Mouse (Mus musculus): ENCODE data around the gene Plek2. TPM values are rescaled to one million over a fixed set of nuclear protein-coding genes. Genes with fewer than 3 reads are reported as not detected.
"Not testable (repeated sequence)": the region's sequence is repeated elsewhere in the genome, so short reads cannot be mapped to it uniquely, and the experiment has no call there.

The Plek2 gene
- polyA plus RNA-seq, 1 experiment from 2014 or later, result 46.1 TPM

DNA sequence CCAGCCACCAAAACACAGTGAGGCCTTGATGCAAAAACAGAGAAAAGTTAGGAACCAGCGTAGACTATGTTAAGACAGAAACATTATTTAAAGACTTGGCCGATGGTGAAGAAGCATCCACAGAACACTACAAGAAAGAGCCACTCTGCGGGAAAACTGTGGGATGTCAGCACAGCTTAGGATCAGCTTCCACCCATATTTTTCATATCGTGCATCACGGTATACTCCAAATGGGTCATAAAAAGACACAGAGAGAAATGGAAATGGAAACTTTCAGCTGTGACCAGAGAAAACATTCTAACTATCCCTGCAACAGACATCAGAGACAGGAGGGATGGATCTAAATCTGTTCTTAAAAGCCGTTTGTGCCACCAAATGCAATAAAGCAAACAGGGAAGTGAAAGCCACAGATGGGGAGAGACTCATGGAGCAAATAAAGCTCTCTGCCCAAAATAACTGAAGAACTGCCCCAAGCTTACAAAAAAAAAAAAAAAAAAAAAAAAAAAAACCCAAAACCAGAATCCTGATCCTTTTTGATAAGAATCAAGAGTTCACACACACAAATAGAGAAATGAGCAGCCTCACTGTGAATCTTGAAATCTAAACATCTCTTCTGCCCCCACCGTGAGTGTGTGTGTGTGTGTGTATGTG is 16.9 kb upstream of the Plek2 start:
- 68% methylated on average over 7 of the region's 7 CpGs for WGBS (ENCODE audit: insufficient replicate concordance)
- no peaks in the 10 kb centered on the region for H3K9me3 ChIP-seq (replicated peaks)
- ATAC-seq (ENCODE audit: insufficient read depth), result no peak
- H3K9ac ChIP-seq, result no peak overlapping the region
- H3K36me3 ChIP-seq (replicated peaks), result no peaks in the 10 kb centered on the region
- no peak overlapping the region for H3K4me3 ChIP-seq (replicated peaks)
- no peak overlapping the region for H3K27ac ChIP-seq (replicated peaks)
- no peak overlapping the region for H3K4me2 ChIP-seq
- H3K27me3 ChIP-seq, result peaks cover 53% of the 10 kb centered on the region
- H3K4me1 ChIP-seq (replicated peaks), result peaks cover 10% of the 10 kb centered on the region

DNA sequence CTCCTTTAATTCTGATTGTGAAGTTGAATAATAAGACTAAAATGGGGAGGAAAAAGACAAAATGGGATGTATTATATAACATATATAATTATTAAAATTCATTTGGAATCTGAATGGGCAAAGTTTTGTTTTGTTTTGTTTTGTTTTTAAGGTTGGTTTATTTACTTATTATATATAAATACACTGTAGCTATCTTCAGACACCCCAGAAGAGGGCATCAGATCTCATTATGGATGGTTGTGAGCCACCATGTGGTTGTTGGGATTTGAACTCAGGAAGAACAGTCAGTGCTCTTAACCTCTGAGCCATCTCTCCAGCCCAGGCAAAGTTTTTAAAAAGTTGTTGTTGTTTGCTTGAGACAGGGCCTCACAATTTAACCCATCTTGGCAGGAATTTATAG is 16.2 kb upstream of the Plek2 start:
- not testable (repeated sequence) for H3K36me3 ChIP-seq (replicated peaks); H3K27ac ChIP-seq (replicated peaks)
- peaks cover 46% of the 10 kb centered on the region for H3K27me3 ChIP-seq

DNA sequence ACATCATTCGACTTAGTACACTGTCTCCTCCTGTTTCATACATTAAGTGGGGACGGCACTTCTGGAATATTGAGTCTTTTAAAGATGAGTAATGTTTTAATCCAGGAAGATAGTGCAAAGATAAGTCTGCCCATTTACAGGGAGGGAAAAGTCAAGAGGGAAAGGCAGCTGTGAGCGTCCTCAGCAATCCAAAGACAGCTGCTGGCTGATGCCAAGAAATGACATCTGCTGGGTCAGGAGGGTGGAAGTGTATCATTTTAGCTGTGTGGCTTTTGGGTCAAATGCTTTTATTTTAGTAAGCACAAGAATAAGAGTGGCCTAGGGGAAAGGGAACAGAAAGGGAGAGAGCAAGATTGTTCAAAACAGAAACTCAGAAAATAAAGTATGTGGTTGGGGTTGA is 15.3 kb upstream of the Plek2 start:
- ATAC-seq (ENCODE audit: insufficient read depth), result no peak
- Histone ChIP-seq H3K4me1 (replicated peaks) (peaks cover 17% of the 10 kb centered on the region), H3K4me3 (replicated peaks) (no peak overlapping the region), H3K4me2 (no peak overlapping the region), H3K27ac (replicated peaks) (no peak overlapping the region), H3K9me3 (replicated peaks) (no peaks in the 10 kb centered on the region), H3K9ac (no peak overlapping the region), H3K27me3 (peaks cover 37% of the 10 kb centered on the region), H3K36me3 (replicated peaks) (peaks cover 2% of the 10 kb centered on the region; the same call in 1 of the 2 replicates)
- WGBS (ENCODE audit: insufficient replicate concordance), result 53% methylated on average over 3 of the region's 3 CpGs

More for the DNA sequence above, 16.2 kb upstream of the Plek2 start:
- H3K4me1 ChIP-seq (replicated peaks), result peaks cover 16% of the 10 kb centered on the region
- H3K9me3 ChIP-seq (replicated peaks); H3K4me3 ChIP-seq (replicated peaks); ATAC-seq (ENCODE audit: insufficient read depth); H3K9ac ChIP-seq; H3K4me2 ChIP-seq: not testable (repeated sequence)

DNA sequence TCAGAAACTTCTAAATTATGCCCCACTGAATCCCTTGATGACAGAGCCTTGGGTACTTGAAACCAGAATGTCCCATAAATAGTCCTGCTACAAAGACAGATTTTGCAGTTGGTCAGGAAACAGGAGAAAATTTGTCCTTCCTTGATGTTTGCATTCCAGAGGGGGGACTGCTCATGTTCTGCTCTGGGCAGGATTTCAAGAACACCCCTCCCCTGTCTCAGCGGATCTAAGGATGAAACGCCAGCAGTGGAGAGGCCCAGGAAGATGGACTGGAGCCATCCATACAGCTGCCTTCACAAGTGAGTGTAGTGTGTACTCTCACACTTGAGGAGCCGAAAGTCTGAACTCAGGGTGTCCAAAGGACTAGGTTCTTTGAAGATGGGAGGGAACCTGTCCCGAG is 14.7 kb upstream of the Plek2 start:
- Histone ChIP-seq H3K4me3 (replicated peaks) (no peak overlapping the region), H3K9ac (no peak overlapping the region), H3K27me3 (peaks cover 32% of the 10 kb centered on the region; the same call in 1 of the 2 replicates), H3K9me3 (replicated peaks) (no peaks in the 10 kb centered on the region), H3K36me3 (replicated peaks) (peaks cover 9% of the 10 kb centered on the region), H3K4me2 (no peak overlapping the region), H3K4me1 (replicated peaks) (peaks cover 23% of the 10 kb centered on the region), H3K27ac (replicated peaks) (no peak overlapping the region)
- no peak for ATAC-seq (ENCODE audit: insufficient read depth)
- WGBS (ENCODE audit: insufficient replicate concordance), result 64% methylated on average over 4 of the region's 4 CpGs

DNA sequence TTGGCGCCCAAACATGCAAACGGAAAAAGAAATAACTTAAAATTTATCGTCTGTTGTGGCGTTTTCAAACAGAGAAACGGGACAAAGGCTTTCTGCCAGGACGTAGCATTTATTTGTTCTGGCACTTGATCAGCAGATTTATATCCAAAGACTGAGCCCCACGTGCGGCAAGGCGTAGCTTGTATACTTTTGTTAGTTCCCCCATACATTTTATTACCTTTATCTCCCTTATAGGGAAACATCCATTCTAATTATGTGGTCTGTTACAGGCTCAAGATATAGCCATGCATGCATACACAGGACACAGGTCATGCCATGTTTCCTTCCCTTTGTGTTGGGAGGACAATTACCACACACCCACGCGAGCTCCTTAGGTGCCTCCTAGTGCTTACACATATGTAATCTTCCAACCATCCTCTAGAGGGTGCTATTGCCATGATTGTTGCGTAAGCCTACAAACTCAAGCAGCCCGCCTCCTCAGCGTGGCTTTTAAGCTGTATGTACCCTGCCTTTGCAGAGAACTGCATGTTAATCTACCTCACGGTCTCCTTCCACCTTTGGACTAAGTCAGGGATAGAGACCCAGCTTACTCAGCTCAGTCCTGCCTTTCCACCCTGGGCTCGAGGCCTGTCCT is 12.4 kb upstream of the Plek2 start:
- ATAC-seq (ENCODE audit: insufficient read depth), result peak; percentile 30; the same call in 1 of the 2 replicates
- H3K36me3 ChIP-seq (replicated peaks), result peaks cover 12% of the 10 kb centered on the region
- H3K27me3 ChIP-seq, result peaks cover 26% of the 10 kb centered on the region; the same call in 1 of the 2 replicates
- no peaks in the 10 kb centered on the region for H3K9me3 ChIP-seq (replicated peaks)
- WGBS (ENCODE audit: insufficient replicate concordance), result 27% methylated on average over 16 of the region's 16 CpGs
- peak overlapping the region; percentile 8; the same call in 1 of the 2 replicates for H3K4me3 ChIP-seq (replicated peaks)
- H3K4me2 ChIP-seq, result peak overlapping the region; percentile 48
- no peak overlapping the region for H3K9ac ChIP-seq
- H3K27ac ChIP-seq (replicated peaks), result no peak overlapping the region
- H3K4me1 ChIP-seq (replicated peaks), result peaks cover 45% of the 10 kb centered on the region

DNA sequence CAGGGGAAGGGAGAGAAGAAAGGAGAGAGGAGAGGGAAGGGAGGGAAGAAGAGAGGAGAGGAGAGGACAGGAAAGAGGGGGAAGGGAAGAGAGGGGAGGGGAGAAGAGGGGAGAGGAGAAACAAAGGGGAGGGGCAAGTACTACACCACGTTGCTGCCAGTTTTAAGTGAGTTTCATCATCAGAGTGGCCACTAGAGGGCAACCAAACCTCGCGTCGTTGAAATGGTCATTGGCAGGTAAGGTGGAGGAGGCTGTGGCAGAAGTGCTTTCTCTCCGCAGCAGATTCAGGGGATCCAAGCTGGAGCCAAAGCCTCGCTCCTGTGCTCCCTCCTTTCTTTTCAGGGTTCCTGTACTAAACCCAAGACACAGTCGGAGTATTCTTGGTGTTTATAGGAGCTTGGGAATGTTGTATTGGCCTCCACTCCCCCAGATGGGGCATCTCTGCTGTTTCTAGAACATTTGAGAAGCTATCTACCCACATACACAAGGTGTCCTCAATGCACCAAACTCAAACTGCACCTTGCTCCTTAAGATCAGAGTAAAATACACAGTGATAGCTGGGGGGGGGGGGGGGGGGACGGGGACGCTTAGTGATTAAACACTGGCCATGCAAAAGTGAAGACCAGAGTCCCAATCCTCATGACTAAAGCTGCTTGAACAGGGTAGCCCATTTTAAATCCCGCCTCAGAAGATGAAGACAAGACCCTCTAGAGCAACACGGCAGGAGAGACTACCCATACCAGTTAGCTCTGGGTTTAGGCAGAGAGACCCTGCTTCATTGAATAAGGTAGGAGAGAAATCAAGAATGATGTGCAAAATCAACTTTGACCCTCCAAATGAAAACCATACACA is 11.7 kb upstream of the Plek2 start:
- Histone ChIP-seq H3K27ac (replicated peaks) (no peak overlapping the region), H3K36me3 (replicated peaks) (peaks cover 12% of the 10 kb centered on the region), H3K4me2 (peak overlapping the region; percentile 48), H3K9me3 (replicated peaks) (no peaks in the 10 kb centered on the region), H3K27me3 (peaks cover 28% of the 10 kb centered on the region; the same call in 1 of the 2 replicates), H3K4me3 (replicated peaks) (peak overlapping the region; percentile 11; the same call in 1 of the 2 replicates), H3K4me1 (replicated peaks) (peaks cover 53% of the 10 kb centered on the region), H3K9ac (no peak overlapping the region)
- 17% methylated on average over 11 of the region's 11 CpGs for WGBS (ENCODE audit: insufficient replicate concordance)
- ATAC-seq (ENCODE audit: insufficient read depth), result peak; percentile 43; the same call in 1 of the 2 replicates

DNA sequence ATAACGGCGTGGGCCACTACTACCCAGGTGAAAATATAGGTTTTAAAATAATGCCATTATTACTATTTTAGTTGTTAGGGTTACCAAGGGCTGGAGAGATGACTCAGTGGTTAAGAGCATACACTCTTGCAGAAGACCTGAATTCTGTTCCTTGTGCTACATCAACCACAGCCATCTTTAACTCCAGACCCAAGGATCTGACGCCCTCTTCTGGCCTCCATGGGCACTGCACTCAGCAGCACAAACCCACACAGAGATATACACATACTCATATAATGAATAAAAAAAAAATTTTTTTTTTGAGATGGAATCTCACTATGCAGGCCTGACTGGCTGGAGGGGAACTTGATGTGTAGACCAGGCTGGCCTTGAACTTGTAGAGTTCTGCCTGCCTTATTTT is 9.5 kb upstream of the Plek2 start:
- Histone ChIP-seq H3K27me3 (peaks cover 40% of the 10 kb centered on the region), H3K36me3 (replicated peaks) (peaks cover 12% of the 10 kb centered on the region), H3K9ac (peak overlapping the region; percentile 33; the same call in 1 of the 2 replicates), H3K9me3 (replicated peaks) (no peaks in the 10 kb centered on the region), H3K4me2 (peak overlapping the region; percentile 55; the same call in 1 of the 2 replicates), H3K4me1 (replicated peaks) (peaks cover 70% of the 10 kb centered on the region), H3K4me3 (replicated peaks) (no peak overlapping the region), H3K27ac (replicated peaks) (peak overlapping the region; percentile 91)
- ATAC-seq (ENCODE audit: insufficient read depth), result no peak
- WGBS (ENCODE audit: insufficient replicate concordance), result 68% methylated on average over 3 of the region's 3 CpGs

DNA sequence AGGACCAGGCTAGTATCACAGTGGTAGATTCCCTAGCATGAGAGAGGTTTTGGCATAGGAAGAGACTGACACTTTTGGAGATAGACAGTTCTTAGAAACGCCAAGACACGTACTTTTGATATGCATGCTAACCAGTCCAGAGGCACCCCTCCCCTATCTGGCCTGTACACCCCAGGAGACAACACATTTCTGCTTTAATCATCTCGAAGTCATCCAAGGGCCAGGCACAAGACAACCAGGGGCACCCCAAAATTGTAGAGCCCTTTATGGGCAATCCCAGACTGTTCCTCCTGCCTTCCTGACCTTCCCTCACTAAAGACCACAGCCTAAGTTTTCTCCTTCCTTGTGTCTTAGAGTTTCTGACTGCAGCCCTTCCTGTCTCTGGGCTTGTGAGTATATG is 8.8 kb upstream of the Plek2 start:
- H3K9ac ChIP-seq, result peak overlapping the region; percentile 33; the same call in 1 of the 2 replicates
- H3K4me3 ChIP-seq (replicated peaks), result no peak overlapping the region; the same call in 1 of the 2 replicates
- H3K9me3 ChIP-seq (replicated peaks), result no peaks in the 10 kb centered on the region
- peaks cover 76% of the 10 kb centered on the region for H3K4me1 ChIP-seq (replicated peaks)
- peak overlapping the region; percentile 55 for H3K4me2 ChIP-seq
- H3K36me3 ChIP-seq (replicated peaks), result peaks cover 12% of the 10 kb centered on the region
- ATAC-seq (ENCODE audit: insufficient read depth), result peak; percentile 29
- WGBS (ENCODE audit: insufficient replicate concordance), result 18% methylated on average over 3 of the region's 3 CpGs
- peaks cover 40% of the 10 kb centered on the region for H3K27me3 ChIP-seq
- H3K27ac ChIP-seq (replicated peaks), result peak overlapping the region; percentile 91

DNA sequence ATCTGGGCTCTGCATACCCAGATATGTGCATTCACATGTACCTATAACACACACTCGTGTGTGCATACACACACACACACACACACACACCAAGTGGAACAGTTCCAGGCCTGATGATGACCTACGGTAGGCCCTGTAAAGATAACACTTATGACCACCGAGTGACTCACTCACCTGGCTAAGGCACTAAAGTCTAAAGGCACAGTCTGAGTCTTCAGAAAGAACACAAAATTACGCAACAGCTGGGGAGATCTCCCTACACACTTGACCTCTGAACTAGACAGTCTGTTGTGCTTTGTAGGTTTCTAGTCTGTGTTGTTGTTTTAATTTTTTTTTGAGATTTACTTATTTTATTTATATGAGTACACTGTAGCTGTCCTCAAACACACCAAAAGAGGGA is 7.7 kb upstream of the Plek2 start:
- ATAC-seq (ENCODE audit: insufficient read depth), result no peak
- H3K9me3 ChIP-seq (replicated peaks), result no peaks in the 10 kb centered on the region
- H3K4me3 ChIP-seq (replicated peaks), result peak overlapping the region; percentile 69
- H3K27me3 ChIP-seq, result peaks cover 35% of the 10 kb centered on the region
- H3K27ac ChIP-seq (replicated peaks), result peak overlapping the region; percentile 91
- H3K9ac ChIP-seq, result peak overlapping the region; percentile 32
- H3K4me1 ChIP-seq (replicated peaks), result peaks cover 85% of the 10 kb centered on the region
- WGBS (ENCODE audit: insufficient replicate concordance), result 75% methylated on average over 4 of the region's 4 CpGs
- peak overlapping the region; percentile 90 for H3K4me2 ChIP-seq
- H3K36me3 ChIP-seq (replicated peaks), result peaks cover 12% of the 10 kb centered on the region

DNA sequence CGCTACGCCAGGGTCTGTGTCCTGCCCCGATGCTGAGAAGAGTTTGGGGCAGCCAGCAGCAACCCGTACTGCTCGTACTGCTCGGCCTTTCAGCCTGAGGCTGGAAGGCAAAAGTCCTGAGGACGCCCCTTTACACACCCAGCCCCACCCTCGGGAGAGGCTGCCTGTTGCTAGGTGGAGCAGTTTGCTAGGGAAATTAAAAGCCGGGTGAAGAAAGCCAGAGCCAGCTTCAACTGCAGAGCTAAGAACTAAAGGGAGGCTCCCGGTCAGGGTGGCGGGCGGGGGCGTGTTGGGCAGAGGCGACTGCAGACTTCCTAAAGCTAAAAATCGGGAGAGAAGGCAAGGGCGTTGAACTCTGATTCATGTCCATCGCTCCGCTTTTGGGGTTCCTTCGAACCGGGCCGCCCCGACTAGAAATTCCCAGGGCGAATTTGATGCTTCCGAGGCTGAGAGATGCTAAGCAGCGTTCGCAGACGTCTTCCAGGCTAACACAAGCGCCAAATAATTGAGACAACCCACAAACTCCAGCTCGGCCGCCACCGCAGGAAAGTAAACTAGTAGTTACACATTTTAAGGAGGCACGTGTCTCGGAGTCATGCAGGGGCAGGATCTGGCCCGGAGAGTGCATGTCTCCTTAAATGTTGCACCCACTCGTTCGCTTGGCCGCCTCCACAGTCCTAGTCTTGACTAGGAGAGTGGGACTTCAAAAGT is 5.1 kb upstream of the Plek2 start:
- peak overlapping the region; percentile 90 for H3K4me2 ChIP-seq
- H3K36me3 ChIP-seq (replicated peaks), result peaks cover 7% of the 10 kb centered on the region
- peaks cover 43% of the 10 kb centered on the region for H3K27me3 ChIP-seq
- peak overlapping the region; percentile 69 for H3K4me3 ChIP-seq (replicated peaks)
- H3K4me1 ChIP-seq (replicated peaks), result peaks cover 93% of the 10 kb centered on the region
- H3K9ac ChIP-seq, result peak overlapping the region; percentile 80
- H3K27ac ChIP-seq (replicated peaks), result peak overlapping the region; percentile 99
- no peaks in the 10 kb centered on the region; the same call in 1 of the 2 replicates for H3K9me3 ChIP-seq (replicated peaks)
- WGBS (ENCODE audit: insufficient replicate concordance), result under 1% methylated on average over 37 of the region's 37 CpGs
- ATAC-seq (ENCODE audit: insufficient read depth), result peak; percentile 75

Measured in liver, embryonic 15.5 days (tissue).